Mouse (Mus musculus) CD4-positive naive resting alpha-beta T cell, adult 76 days (primary cell): ENCODE measurements around the gene Vmn2r28. TPM values are rescaled to one million over a fixed set of nuclear protein-coding genes. Genes with fewer than 3 reads are reported as not detected.

Source experiments
- total RNA-seq: library from RNA; stranded (reverse); gene quantifications from one replicate; pipeline ENCODE4 v1.2.4, GENCODE M21; 2023

Vmn2r28 gene
- not detected for total RNA-seq

GRCm38 (mm10) chr7:5493856-5494255 is at the start of gene Vmn2r28:
Vmn2r28 (minus strand) TSS chr7:5493956.

GRCm38 (mm10) chr7:5456674-5457073 is 37.1 kb downstream of the Vmn2r28 start, which contains the start of gene Vmn1r59:
Vmn1r59 (minus strand) TSS chr7:5456774.

Other genes starting within 250 kb of the Vmn2r28 start
- gene Gm5065, start 143.4 kb downstream of the Vmn2r28 start, total RNA-seq, result not detected
- not detected for gene Nlrp2, start 142.9 kb downstream of the Vmn2r28 start, total RNA-seq
- gene Vmn1r58, start 80.6 kb downstream of the Vmn2r28 start, total RNA-seq, result not detected
- gene Vmn1r59, start 37.2 kb downstream of the Vmn2r28 start, total RNA-seq, result not detected
- gene Vmn1r60, start 53.4 kb upstream of the Vmn2r28 start, total RNA-seq, result not detected
- gene Vmn1r61, start 119.3 kb upstream of the Vmn2r28 start, total RNA-seq, result not detected
- not detected for gene Vmn1r62, start 179.7 kb upstream of the Vmn2r28 start, total RNA-seq